Mouse (Mus musculus): ENCODE measurements around the gene Iqsec3.

DNA sequence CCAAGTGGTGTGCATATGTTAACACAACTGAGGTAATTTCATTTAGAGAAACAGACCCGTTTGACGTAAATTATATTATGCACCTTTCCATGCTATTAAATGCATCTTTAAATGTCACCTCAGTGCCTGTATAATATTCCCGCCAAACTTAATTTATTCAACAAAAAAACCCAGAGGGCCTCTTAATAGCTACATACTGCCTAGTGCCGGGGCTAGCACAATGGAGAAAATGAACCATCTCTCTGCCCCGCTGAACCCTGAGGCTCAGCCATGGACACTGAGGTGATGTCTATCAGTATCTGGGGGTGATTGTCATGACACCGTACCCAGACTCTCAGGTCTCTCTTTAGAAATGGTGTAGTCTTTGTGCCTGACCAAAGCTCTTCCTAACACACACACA is 116.2 kb downstream of the Iqsec3 start:
- TF ChIP-seq CTCF (IDR thresholded peaks at IDR 0.05; ENCODE audit: low read depth) (no peak), EP300 (optimal IDR thresholded peaks at IDR 0.05) (no peak)

All from stomach, postnatal 0 days (tissue).